Mouse (Mus musculus) small intestine, adult 2 months (tissue): Measurements from ENCODE around the gene Actl6b.

Experiments used
- CTCF ChIP-seq: fragments of 200-500 bp; IDR thresholded peaks from 2 replicates; pipeline ENCODE4 v1.5.1; 2012; ENCODE audit warnings: low read depth, mild to moderate bottlenecking, control low read depth, inconsistent platforms, low read length, moderate library complexity, mixed read lengths; ENCODE audit not compliant: insufficient replicate concordance, insufficient read length; ENCODE audit errors: extremely low read depth
- POLR2A ChIP-seq: fragments of 200-500 bp; IDR thresholded peaks from 2 replicates; pipeline ENCODE4 v1.6.1; 2012; ENCODE audit warnings: low read depth, mild to moderate bottlenecking, control low read depth, inconsistent platforms, low read length, moderate library complexity

DNA sequence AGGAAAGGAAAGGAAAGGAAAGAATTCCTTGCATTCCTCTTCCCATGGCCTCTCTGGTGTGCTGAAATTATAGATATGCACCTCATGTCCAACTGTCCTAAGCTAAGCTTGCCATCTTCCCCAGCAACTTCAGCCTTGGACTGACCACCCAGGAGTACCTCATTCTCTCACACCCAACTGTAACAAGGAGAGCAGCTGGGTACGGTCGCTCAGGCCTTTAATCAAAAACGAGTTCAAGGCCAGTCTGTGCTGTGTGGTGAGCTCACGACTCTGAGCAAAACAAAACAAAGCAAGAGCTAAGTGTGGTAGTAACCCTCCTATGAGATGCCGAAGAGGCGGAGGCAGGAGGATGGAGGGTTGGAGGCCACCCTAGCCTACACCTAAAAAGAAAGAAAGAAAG is 12.3 kb upstream of the Actl6b start:
- TF ChIP-seq CTCF (no peak), POLR2A (no peak)
